Mouse (Mus musculus) brain, embryonic 14.5 days (tissue): ENCODE results near the gene Spats2l. TPM values are rescaled to one million over a fixed set of nuclear protein-coding genes. Genes with fewer than 3 reads are reported as not detected.

ENCODE experiments used
- DNase-seq: peaks from one replicate; pipeline ENCODE4 v3.0.0-alpha.2; 2011; ENCODE audit warnings: low read depth
- CTCF ChIP-seq: fragments of 200-500 bp; IDR thresholded peaks from 2 replicates; pipeline ENCODE4 v1.5.1; 2012; ENCODE audit warnings: inconsistent platforms, mild to moderate bottlenecking, moderate library complexity, borderline replicate concordance; ENCODE audit not compliant: insufficient read depth, insufficient read length; ENCODE audit errors: extremely low read depth
- POLR2A ChIP-seq: fragments of 200-500 bp; IDR thresholded peaks from 2 replicates; pipeline ENCODE4 v1.6.1; 2012; ENCODE audit warnings: mild to moderate bottlenecking, inconsistent platforms, borderline replicate concordance; ENCODE audit not compliant: poor library complexity, insufficient read depth, insufficient read length, severe bottlenecking; ENCODE audit errors: extremely low read depth
- polyA plus RNA-seq: library from polyadenylated mRNA; depleted of rRNA; stranded (reverse); fragments of >200 nt; gene quantifications from 2 replicates; pipeline ENCODE4 v1.2.3, GENCODE M21; 2012

Spats2l gene
- polyA plus RNA-seq, 1 experiment = 33.5 TPM

- no peak for TF ChIP-seq POLR2A
- TF ChIP-seq CTCF = no peak
- DNase-seq = no peak
Measured at GRCm38 (mm10) chr1:57836686-57837317, 62.8 kb downstream of the Spats2l start.

- TF ChIP-seq POLR2A (no peak), CTCF (no peak)
- DNase-seq = no peak
Measured at GRCm38 (mm10) chr1:57839863-57840262, 65.9 kb downstream of the Spats2l start.

- DNase-seq = no peak
- no peak for TF ChIP-seq POLR2A
- no peak for TF ChIP-seq CTCF
Measured at GRCm38 (mm10) chr1:57845054-57845722, 71.2 kb downstream of the Spats2l start.

- no peak for TF ChIP-seq POLR2A
- TF ChIP-seq CTCF = no peak
- DNase-seq = peak; percentile 87
Measured at GRCm38 (mm10) chr1:57846856-57847698, 73.1 kb downstream of the Spats2l start.

- TF ChIP-seq POLR2A (no peak), CTCF (no peak)
- no peak for DNase-seq
Measured at GRCm38 (mm10) chr1:57849087-57849486, 75.1 kb downstream of the Spats2l start.

GRCm38 (mm10) chr1:57849916-57850315 lies 76.0 kb downstream of the Spats2l start:
- peak; percentile 60 for DNase-seq
- no peak for TF ChIP-seq POLR2A
- TF ChIP-seq CTCF = no peak

- TF ChIP-seq CTCF = no peak
- TF ChIP-seq POLR2A = no peak
- no peak for DNase-seq
Measured at GRCm38 (mm10) chr1:57851871-57852270, 77.9 kb downstream of the Spats2l start.

- TF ChIP-seq POLR2A = no peak
- TF ChIP-seq CTCF = no peak
- peak; percentile 40 for DNase-seq
Measured at GRCm38 (mm10) chr1:57852562-57853271, 78.8 kb downstream of the Spats2l start.

- TF ChIP-seq POLR2A (no peak), CTCF (no peak)
- no peak for DNase-seq
Measured at GRCm38 (mm10) chr1:57857799-57858198, 83.8 kb downstream of the Spats2l start.

- TF ChIP-seq POLR2A (no peak), CTCF (no peak)
- peak; percentile 92 for DNase-seq
Measured at GRCm38 (mm10) chr1:57862024-57862423, 88.1 kb downstream of the Spats2l start.

- TF ChIP-seq POLR2A = no peak
- no peak for TF ChIP-seq CTCF
- no peak for DNase-seq
Measured at GRCm38 (mm10) chr1:57868651-57869050, 94.7 kb downstream of the Spats2l start.

GRCm38 (mm10) chr1:57872006-57872405 lies 98.0 kb downstream of the Spats2l start:
- DNase-seq = peak; percentile 74
- TF ChIP-seq CTCF = no peak
